Comparison of ENCODE assay signal across 19 mouse cellular contexts in genomic region chr9:62835705-62836446, GRCm38 (mm10). TPM values are rescaled to one million over a fixed set of nuclear protein-coding genes. Genes with fewer than 3 reads are reported as not detected.
DNase-seq lines count a peak whose midpoint lies in the region; ATAC-seq and TF ChIP-seq lines count a peak whose summit lies in the region.
"Had no signal": no experiment of that assay in that cellular context is flagged by ENCODE, and none has a peak within 500 bp of the region (broad histone marks: within the 10 kb centered on the region; RNA-seq: fewer than 3 reads in every experiment).

No protein-coding gene starts in this region.

- H3K9ac ChIP-seq in hindbrain, embryonic 12.5 days: no peak overlapping the region
- H3K9ac ChIP-seq in hindbrain, embryonic 13.5 days: no peak overlapping the region
- H3K9ac ChIP-seq in liver, embryonic 14.5 days (replicated peaks): no peak overlapping the region
- H3K9ac ChIP-seq in liver, embryonic 11.5 days (ENCODE audit: low read depth, low read length): no peak overlapping the region
- H3K9ac ChIP-seq in neural tube, embryonic 15.5 days (replicated peaks): no peak overlapping the region
- H3K9ac ChIP-seq: hindbrain, embryonic 14.5 days had no signal

- no peaks in the 10 kb centered on the region for H3K27me3 ChIP-seq in hindbrain, embryonic 12.5 days
- no peaks in the 10 kb centered on the region for H3K27me3 ChIP-seq in hindbrain, embryonic 13.5 days
- H3K27me3 ChIP-seq in liver, embryonic 14.5 days (ENCODE audit: control insufficient read depth, insufficient read depth, low read length): no peaks in the 10 kb centered on the region
- no peaks in the 10 kb centered on the region for H3K27me3 ChIP-seq in liver, embryonic 11.5 days (replicated peaks; ENCODE audit: control insufficient read depth, insufficient read depth, low read length)
- H3K27me3 ChIP-seq in E14TG2a.4 (ENCODE audit: insufficient read depth, low read length): peaks cover 5% of the 10 kb centered on the region; the same call in 1 of the 2 replicates
- H3K27me3 ChIP-seq in neural tube, embryonic 15.5 days (replicated peaks): no peaks in the 10 kb centered on the region

- no peak for TF ChIP-seq EP300 in liver, embryonic 14.5 days (IDR thresholded peaks at IDR 0.05; ENCODE audit: low read depth)

- 0 out of 2 replicates have a peak, but pooled peaks have one; percentile 40 for ATAC-seq in hindbrain, embryonic 12.5 days (ENCODE audit: low FRiP score)
- no peak for ATAC-seq in hindbrain, embryonic 13.5 days (ENCODE audit: low FRiP score)
- ATAC-seq in liver, embryonic 14.5 days (ENCODE audit: insufficient read depth): no peak
- ATAC-seq in liver, embryonic 11.5 days (replicated peaks; ENCODE audit: low FRiP score): no peak
- no peak for ATAC-seq in neural tube, embryonic 15.5 days (ENCODE audit: low FRiP score)
- no peak for ATAC-seq in erythroblast, adult 5-6 weeks (replicated peaks; ENCODE audit: low FRiP score, poor library complexity, severe bottlenecking)
- ATAC-seq: midbrain, embryonic 16.5 days had no signal

- no peak overlapping the region for H3K27ac ChIP-seq in hindbrain, embryonic 12.5 days
- H3K27ac ChIP-seq in hindbrain, embryonic 13.5 days: no peak overlapping the region
- H3K27ac ChIP-seq in liver, embryonic 14.5 days: no peak overlapping the region
- H3K27ac ChIP-seq in liver, embryonic 11.5 days (ENCODE audit: low read depth, low read length): no peak overlapping the region
- H3K27ac ChIP-seq in neural tube, embryonic 15.5 days (replicated peaks): no peak overlapping the region
- H3K27ac ChIP-seq: hindbrain, embryonic 14.5 days had no signal

- 55% methylated on average over 4 of the region's 4 CpGs for WGBS in hindbrain, embryonic 12.5 days
- WGBS in hindbrain, embryonic 13.5 days: 58% methylated on average over 4 of the region's 4 CpGs
- 45% methylated on average over 4 of the region's 4 CpGs for WGBS in liver, embryonic 14.5 days (ENCODE audit: insufficient replicate concordance)
- 59% methylated on average over 4 of the region's 4 CpGs for WGBS in liver, embryonic 11.5 days
- 34% methylated on average over 4 of the region's 4 CpGs for WGBS in neural tube, embryonic 15.5 days

- 0 out of 2 replicates have a peak, but pooled peaks have one; percentile 9 for TF ChIP-seq CTCF in liver, embryonic 14.5 days (IDR thresholded peaks at IDR 0.05; ENCODE audit: low read depth)
- 0 out of 2 replicates have a peak, but pooled peaks have one; percentile 4 for TF ChIP-seq CTCF in E14TG2a.4 (conservative IDR thresholded peaks at IDR 0.05; ENCODE audit: low read length)

- H3K4me1 ChIP-seq in hindbrain, embryonic 12.5 days: peaks cover 20% of the 10 kb centered on the region
- H3K4me1 ChIP-seq in hindbrain, embryonic 13.5 days (replicated peaks): peaks cover 18% of the 10 kb centered on the region
- H3K4me1 ChIP-seq in liver, embryonic 14.5 days (replicated peaks; ENCODE audit: control insufficient read depth in 2 of 2, insufficient read depth in 2 of 2, low read length in 1 of 2): peaks cover 10 to 17% of the 10 kb centered on the region in 2 experiments
- peaks cover 21% of the 10 kb centered on the region for H3K4me1 ChIP-seq in liver, embryonic 11.5 days (replicated peaks; ENCODE audit: control insufficient read depth, insufficient read depth, low read length)
- H3K4me1 ChIP-seq in E14TG2a.4 (replicated peaks; ENCODE audit: low read depth, low read length): peaks cover 78% of the 10 kb centered on the region
- peaks cover 11% of the 10 kb centered on the region for H3K4me1 ChIP-seq in neural tube, embryonic 15.5 days

- no peak for DNase-seq in liver, embryonic 14.5 days (ENCODE audit: low read depth in 3 of 3, low spot score in 3 of 3)
- no peak for DNase-seq in liver, embryonic 11.5 days (ENCODE audit: low spot score)
- DNase-seq in retina, adult 2 months (ENCODE audit: low read depth, low spot score): peak; percentile 37
- DNase-seq: adrenal gland, postnatal 14 days; cerebellum, adult 11-12 months; cerebellum, postnatal 25 days; embryo, embryonic 11 days; gastrocnemius, postnatal 10 days; kidney, adult 11 months; kidney, postnatal 10 days; right cerebral cortex, adult 18-20 months; thymus, postnatal 14 days had no signal

- no peak overlapping the region for H3K4me3 ChIP-seq in hindbrain, embryonic 12.5 days
- no peak overlapping the region for H3K4me3 ChIP-seq in hindbrain, embryonic 13.5 days
- no peak overlapping the region for H3K4me3 ChIP-seq in liver, embryonic 14.5 days (ENCODE audit: insufficient read depth in 1 of 2, low read depth in 2 of 2, low read length in 2 of 2)
- no peak overlapping the region for H3K4me3 ChIP-seq in liver, embryonic 11.5 days (ENCODE audit: low read depth, low read length)
- H3K4me3 ChIP-seq in E14TG2a.4 (replicated peaks; ENCODE audit: low read length): no peak overlapping the region
- no peak overlapping the region for H3K4me3 ChIP-seq in neural tube, embryonic 15.5 days (replicated peaks)

- no peak overlapping the region for H3K4me2 ChIP-seq in hindbrain, embryonic 12.5 days (replicated peaks)
- H3K4me2 ChIP-seq in hindbrain, embryonic 13.5 days: no peak overlapping the region
- no peak overlapping the region for H3K4me2 ChIP-seq in liver, embryonic 14.5 days (ENCODE audit: low read depth)
- H3K4me2 ChIP-seq in liver, embryonic 11.5 days: no peak overlapping the region
- H3K4me2 ChIP-seq in neural tube, embryonic 15.5 days: no peak overlapping the region
- H3K4me2 ChIP-seq: hindbrain, embryonic 14.5 days had no signal

- H3K9me3 ChIP-seq in hindbrain, embryonic 12.5 days (replicated peaks): no peaks in the 10 kb centered on the region
- H3K9me3 ChIP-seq in hindbrain, embryonic 13.5 days: no peaks in the 10 kb centered on the region
- H3K9me3 ChIP-seq in liver, embryonic 14.5 days (ENCODE audit: control insufficient read depth, low read length): no peaks in the 10 kb centered on the region
- no peaks in the 10 kb centered on the region for H3K9me3 ChIP-seq in liver, embryonic 11.5 days (ENCODE audit: control insufficient read depth, low read length)
- no peaks in the 10 kb centered on the region for H3K9me3 ChIP-seq in E14TG2a.4 (ENCODE audit: low read length)
- no peaks in the 10 kb centered on the region for H3K9me3 ChIP-seq in neural tube, embryonic 15.5 days (replicated peaks)

- H3K36me3 ChIP-seq in hindbrain, embryonic 12.5 days: no peaks in the 10 kb centered on the region
- H3K36me3 ChIP-seq in hindbrain, embryonic 13.5 days: no peaks in the 10 kb centered on the region
- no peaks in the 10 kb centered on the region for H3K36me3 ChIP-seq in liver, embryonic 14.5 days (replicated peaks; ENCODE audit: control insufficient read depth, insufficient read depth, low read depth)
- no peaks in the 10 kb centered on the region for H3K36me3 ChIP-seq in liver, embryonic 11.5 days (ENCODE audit: control insufficient read depth, insufficient read depth, low read length)
- H3K36me3 ChIP-seq in E14TG2a.4 (ENCODE audit: insufficient read depth, low read length): peaks cover 4% of the 10 kb centered on the region; the same call in 1 of the 2 replicates
- no peaks in the 10 kb centered on the region for H3K36me3 ChIP-seq in neural tube, embryonic 15.5 days

RNA-seq across cellular contexts. Expression of gene Cln6, which starts 2.7 kb away (rescaled TPM):
- polyA plus RNA-seq in hindbrain, embryonic 12.5 days (2016; fragmentation: Nextera tagmentation; extraction: Ambion mirVana): 8.6 and 8.8 TPM in 2 replicates
- polyA plus RNA-seq in hindbrain, embryonic 13.5 days (2015; fragmentation: Nextera tagmentation; extraction: Ambion mirVana): 6.0 and 6.1 TPM in 2 replicates
- polyA plus RNA-seq in liver, embryonic 14.5 days (2012; rRNA removed): 18.5 and 18.8 TPM in 2 replicates
- polyA plus RNA-seq in liver, embryonic 14.5 days (2014; fragmentation: Nextera tagmentation; extraction: Ambion mirVana): 12.4 and 15.5 TPM in 2 replicates
- polyA plus RNA-seq in liver, embryonic 11.5 days (2014; fragmentation: Nextera tagmentation; extraction: Ambion mirVana): 32.2 and 34.3 TPM in 2 replicates
- polyA plus RNA-seq in neural tube, embryonic 15.5 days (2015; fragmentation: Nextera tagmentation; extraction: Ambion mirVana): 5.7 and 10.5 TPM in 2 replicates
- 6.3 and 11.5 TPM in 2 replicates for total RNA-seq in erythroblast, adult 5-6 weeks (2015; ENCODE audit: low replicate concordance)
- 3.9 and 11.3 TPM in 2 replicates for total RNA-seq in erythroblast, adult 5-6 weeks (2017; ENCODE audit: low replicate concordance)

RNA-seq across cellular contexts. Expression of gene Calml4, which starts 22.0 kb away (rescaled TPM):
- 11.8 and 12.5 TPM in 2 replicates for polyA plus RNA-seq in hindbrain, embryonic 12.5 days (2016; fragmentation: Nextera tagmentation; extraction: Ambion mirVana)
- polyA plus RNA-seq in hindbrain, embryonic 13.5 days (2015; fragmentation: Nextera tagmentation; extraction: Ambion mirVana): 10.4 and 21.2 TPM in 2 replicates
- polyA plus RNA-seq in liver, embryonic 14.5 days (2012; rRNA removed): 0.98 and 1.1 TPM in 2 replicates
- polyA plus RNA-seq in liver, embryonic 14.5 days (2014; fragmentation: Nextera tagmentation; extraction: Ambion mirVana): 1.6 and 2.2 TPM in 2 replicates
- polyA plus RNA-seq in liver, embryonic 11.5 days (2014; fragmentation: Nextera tagmentation; extraction: Ambion mirVana): 1.8 and 2.6 TPM in 2 replicates
- 7.1 and 21.3 TPM in 2 replicates for polyA plus RNA-seq in neural tube, embryonic 15.5 days (2015; fragmentation: Nextera tagmentation; extraction: Ambion mirVana)
- not detected in 2 replicates for total RNA-seq in erythroblast, adult 5-6 weeks (2015; ENCODE audit: low replicate concordance)
- not detected in 2 replicates for total RNA-seq in erythroblast, adult 5-6 weeks (2017; ENCODE audit: low replicate concordance)

RNA-seq across cellular contexts. Expression of gene Fem1b, which starts 24.1 kb away (rescaled TPM):
- 55.7 and 60.4 TPM in 2 replicates for polyA plus RNA-seq in hindbrain, embryonic 12.5 days (2016; fragmentation: Nextera tagmentation; extraction: Ambion mirVana)
- polyA plus RNA-seq in hindbrain, embryonic 13.5 days (2015; fragmentation: Nextera tagmentation; extraction: Ambion mirVana): 48.2 and 49.5 TPM in 2 replicates
- polyA plus RNA-seq in liver, embryonic 14.5 days (2012; rRNA removed): 5.8 and 8.2 TPM in 2 replicates
- 12.5 and 15.5 TPM in 2 replicates for polyA plus RNA-seq in liver, embryonic 14.5 days (2014; fragmentation: Nextera tagmentation; extraction: Ambion mirVana)
- 30.4 and 33.6 TPM in 2 replicates for polyA plus RNA-seq in liver, embryonic 11.5 days (2014; fragmentation: Nextera tagmentation; extraction: Ambion mirVana)
- 39.8 and 45.4 TPM in 2 replicates for polyA plus RNA-seq in neural tube, embryonic 15.5 days (2015; fragmentation: Nextera tagmentation; extraction: Ambion mirVana)
- total RNA-seq in erythroblast, adult 5-6 weeks (2015; ENCODE audit: low replicate concordance): 6.5 and 7.5 TPM in 2 replicates
- total RNA-seq in erythroblast, adult 5-6 weeks (2017; ENCODE audit: low replicate concordance): 10.0 and 14.7 TPM in 2 replicates
